Mouse (Mus musculus) heart, adult 2 months (tissue): ENCODE data around the gene Prl8a6.

Source experiments
- CTCF ChIP-seq: fragments of 200-600 bp; IDR thresholded peaks from 2 replicates; pipeline ENCODE4 v1.8.1; 2022; ENCODE audit warnings: antibody characterized with exemption, mild to moderate bottlenecking, moderate library complexity
- EP300 ChIP-seq: fragments of 200-500 bp; IDR thresholded peaks from 2 replicates; pipeline ENCODE4 v1.6.1; 2011; ENCODE audit warnings: low read depth, low read length, control low read depth; ENCODE audit not compliant: insufficient read depth
- POLR2A ChIP-seq: fragments of 200-500 bp; IDR thresholded peaks from 2 replicates; pipeline ENCODE4 v1.6.1; 2011; ENCODE audit warnings: mild to moderate bottlenecking, low read depth, low read length, control low read depth; ENCODE audit not compliant: insufficient read depth

- TF ChIP-seq POLR2A (no peak), CTCF (no peak), EP300 (no peak)
Observed at GRCm38 (mm10) chr13:27390746-27391145, 47.7 kb downstream of the Prl8a6 start, which contains the start of gene Prl2b1.
